Mouse (Mus musculus) kidney, postnatal 14 days (tissue): Measurements from ENCODE around the gene Nme8.

Experiments used
- DNase-seq: peaks from one replicate; pipeline ENCODE4 v3.0.0; 2022; ENCODE audit warnings: mixed read lengths

Nme8 gene

DNA sequence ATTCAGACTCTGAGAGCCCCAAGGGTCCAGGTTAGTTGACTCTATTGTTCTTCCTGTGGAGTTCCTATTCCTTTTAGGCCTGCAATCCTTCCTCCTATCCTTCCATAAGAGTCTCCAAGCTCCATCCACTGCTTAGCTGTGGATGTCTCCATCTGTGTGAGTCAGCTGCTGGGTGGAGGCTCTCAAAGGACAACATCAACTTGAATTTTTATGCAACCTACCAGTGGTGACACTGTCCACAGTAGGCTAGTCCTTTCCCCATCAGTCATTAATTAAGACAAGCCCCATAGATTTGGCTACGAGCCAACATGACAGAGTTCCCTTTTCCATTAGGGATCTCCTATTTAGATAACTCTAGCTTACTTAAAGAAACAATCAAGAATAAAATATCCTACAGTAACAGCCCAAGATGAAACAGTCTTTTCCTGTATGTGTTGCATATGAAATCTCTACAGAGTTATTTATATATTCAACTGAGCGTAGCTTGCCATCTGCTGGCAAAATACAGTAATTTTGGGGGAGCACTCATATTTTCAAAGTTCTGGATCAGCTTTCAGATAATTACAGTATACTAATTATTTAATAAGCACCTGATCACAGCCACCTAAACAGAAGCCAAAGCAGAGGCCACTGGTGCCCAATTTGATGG is 57.3 kb downstream of the Nme8 start:
- peak; percentile 4 for DNase-seq

DNA sequence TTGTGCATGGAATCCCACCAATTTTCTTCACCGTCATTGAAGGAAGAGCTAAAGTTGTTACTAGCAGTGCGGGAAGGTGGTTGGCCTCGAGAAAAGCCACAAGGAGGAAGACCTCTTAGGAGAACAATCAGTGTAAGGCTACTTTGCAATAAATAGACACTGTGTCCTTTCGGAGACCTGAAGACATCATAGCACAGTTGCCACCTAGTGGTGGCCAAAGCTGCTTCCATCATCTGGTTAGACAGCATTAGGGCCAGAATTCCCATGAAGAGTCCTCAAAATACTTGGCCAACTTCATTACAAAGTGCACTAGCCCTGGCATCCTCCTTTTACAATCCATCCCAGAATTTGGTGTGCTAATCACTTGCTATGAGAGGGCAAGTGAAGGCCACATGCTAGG is 61.5 kb downstream of the Nme8 start:
- peak; percentile 12 for DNase-seq

DNA sequence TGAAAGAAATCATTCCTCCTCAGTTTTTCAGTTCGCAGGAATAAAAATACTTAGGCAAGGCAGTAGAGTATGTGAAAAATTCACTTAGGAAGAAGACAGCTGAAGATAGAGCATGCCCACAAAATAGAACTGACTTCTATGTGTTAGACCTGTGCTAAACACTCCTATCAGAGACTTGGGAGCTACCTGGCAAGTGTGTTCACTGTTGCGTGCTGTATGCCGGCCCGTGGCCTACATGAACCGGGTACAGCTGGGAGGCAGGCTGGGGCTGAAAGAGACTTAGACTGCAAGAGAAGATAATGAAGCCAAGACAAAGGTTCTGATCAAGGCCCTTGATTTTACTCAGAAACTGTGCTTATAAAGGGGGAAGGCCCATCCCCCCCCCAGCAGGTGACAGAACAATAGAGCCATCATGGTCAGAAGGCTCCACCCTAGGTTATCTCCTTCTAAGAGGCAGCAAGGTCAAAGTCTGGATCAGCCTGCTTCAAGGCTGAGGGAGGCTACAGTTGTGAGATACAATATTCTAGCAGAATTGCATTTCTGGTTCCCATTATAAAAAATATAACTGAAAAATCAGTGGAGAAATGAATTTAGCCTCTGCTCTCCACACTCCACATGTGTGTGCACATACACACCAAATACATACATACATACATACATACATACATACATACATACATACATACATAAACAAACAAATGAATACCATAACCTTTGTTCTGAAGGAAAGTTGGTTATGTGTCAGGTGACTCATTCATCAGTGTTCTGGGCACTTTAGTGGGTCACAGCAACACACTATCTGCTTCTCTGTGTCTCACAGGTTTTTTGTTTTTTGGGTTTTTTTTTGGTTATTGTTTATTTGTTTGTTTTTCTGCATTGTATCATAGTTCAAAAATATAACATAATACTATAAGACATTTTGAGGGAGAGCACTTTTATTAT is 66.6 kb downstream of the Nme8 start:
- DNase-seq, result no peak

DNA sequence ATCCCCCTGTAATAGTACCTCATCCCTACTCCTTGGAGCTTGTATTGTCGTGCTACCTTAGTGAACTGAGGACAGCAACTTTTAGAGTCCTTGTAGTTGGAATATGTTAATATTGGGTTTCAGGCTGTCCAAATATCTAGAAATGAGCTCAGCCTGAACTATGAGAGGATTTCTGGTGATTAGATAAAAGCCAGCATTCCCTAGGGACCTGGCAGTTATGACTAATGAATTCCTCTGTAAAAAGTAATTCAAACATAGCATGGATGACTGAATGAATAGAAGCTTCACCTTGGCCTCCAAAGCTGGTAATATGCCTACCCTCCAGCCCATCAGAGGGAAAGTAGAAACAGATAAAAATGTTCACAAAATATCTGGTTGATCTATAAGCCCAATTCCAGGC is 71.1 kb downstream of the Nme8 start:
- no peak for DNase-seq

DNA sequence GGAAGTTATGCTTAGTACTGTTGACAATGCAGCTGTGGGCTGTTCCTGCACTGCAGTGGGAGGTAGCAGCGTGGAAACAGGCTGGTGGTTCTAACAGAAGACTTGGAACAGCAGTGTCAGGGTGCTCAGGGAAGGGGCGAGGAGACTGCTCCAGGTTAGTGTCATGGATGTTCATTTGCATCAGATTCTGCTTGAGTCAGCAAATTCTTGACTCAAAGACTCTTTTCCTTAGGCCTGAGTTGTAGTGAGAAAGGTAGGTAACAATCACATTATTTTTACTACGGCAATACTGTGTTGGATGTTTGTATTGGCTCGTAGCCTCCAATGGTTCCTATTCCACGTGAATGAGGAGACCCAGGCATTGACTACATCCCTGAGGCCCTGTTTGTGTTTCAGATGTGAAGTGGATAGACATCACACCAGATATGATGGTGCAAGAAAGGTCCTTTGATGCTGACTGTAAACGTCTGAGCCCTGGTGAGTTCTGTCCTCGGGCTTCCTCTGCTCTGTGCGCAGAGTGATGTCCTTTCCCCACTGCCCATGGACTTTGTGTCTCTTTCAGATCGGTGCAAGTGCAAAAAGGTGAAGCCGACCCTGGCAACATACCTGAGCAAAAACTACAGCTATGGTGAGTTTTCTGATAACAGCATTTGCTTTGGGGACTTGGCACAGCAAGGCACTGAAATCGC is 72.8 kb downstream of the Nme8 start:
- no peak for DNase-seq

DNA sequence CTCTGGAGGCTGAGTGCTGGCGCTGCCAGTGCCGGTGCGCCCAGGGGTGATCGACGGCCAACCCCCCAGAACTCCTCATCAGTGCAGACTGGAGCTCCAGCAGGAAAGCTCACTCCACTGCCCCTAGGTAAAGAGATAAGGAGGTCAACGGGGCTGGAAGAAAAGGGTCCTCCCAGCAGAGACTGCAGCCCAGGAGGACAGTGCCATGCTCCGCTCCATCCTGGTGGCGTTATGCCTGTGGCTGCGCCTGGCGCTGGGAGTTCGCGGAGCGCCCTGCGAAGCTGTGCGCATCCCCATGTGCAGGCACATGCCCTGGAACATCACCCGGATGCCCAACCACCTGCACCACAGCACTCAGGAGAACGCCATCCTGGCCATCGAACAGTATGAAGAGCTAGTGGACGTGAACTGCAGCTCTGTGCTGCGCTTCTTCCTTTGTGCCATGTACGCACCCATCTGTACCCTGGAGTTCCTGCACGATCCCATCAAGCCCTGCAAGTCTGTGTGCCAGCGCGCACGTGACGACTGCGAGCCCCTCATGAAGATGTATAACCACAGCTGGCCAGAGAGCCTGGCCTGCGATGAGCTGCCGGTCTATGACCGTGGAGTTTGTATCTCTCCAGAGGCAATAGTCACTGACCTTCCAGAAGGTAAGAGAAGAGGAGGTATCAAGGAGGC is 74.2 kb downstream of the Nme8 start:
- no peak for DNase-seq

DNA sequence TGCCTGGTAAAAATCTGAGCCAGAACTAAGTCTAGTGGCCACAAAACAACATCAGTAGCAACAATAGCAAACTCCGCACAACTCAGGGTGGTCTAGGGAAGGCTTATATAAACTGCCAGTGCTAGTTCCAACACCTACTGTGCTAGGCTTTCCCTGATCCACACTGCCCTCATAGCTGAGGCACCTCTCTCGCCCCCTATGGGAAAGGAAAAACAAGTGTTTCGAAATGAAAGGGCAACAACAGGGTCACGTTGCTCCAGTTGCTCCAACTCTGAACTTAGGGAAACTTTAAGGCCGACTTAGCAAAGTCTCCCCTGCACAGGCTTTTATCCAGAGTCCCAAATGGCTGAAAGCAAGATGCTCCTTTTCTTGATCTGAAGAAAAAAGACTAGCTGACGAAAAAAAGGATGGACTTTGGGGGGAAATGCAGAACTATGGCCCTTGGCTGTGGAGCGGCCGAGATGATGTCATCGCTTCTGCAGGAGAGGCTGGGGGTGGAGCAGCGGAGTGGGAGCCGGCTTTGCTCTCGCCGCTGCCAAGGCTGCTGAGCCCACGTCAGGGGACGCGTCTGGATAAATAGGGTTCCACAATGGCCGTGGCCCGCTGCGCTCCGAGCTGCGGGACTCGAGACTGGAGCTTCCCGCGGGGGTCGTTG is 74.9 kb downstream of the Nme8 start, which contains the start of gene Sfrp4:
Sfrp4 (plus strand) TSS at position 532 of the 655 bp plus-strand sequence.
- peak; percentile 38 for DNase-seq

DNA sequence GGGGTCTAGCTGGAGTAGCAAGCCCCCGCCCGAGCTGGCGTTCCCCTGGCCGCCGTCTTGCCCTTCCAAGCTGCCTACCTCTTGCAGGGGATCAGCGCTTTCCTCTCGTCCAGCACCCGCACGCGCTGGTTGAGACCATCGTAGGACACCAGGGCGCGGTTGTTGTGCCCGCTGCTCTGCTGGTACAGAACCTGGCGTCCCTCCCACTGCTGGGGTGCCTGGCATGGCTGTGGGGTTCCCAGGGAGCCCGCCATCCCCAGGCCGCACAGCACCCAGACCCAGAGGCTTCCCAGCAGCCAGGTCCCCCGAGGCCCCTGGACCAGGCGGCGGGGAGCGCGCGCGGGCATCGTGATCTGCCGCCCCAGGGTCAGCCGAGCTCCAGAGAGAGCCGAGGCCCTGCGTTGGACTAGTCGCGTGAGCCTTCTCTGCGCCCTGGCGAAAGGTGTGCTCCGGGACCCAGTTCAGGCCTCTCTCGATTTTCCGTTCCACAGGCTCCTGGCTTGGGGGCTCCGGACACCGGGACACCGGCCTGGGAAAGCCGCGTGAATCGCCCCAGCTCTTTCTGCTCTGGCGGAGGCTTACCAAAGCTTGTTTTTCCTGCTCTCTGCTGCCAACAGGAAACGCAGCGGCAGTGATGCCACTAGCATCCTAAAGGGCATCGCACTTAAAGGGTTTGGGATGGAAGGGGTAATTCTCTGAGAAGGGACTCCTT is 78.2 kb downstream of the Nme8 start, which contains the start of gene Epdr1:
Epdr1 (minus strand) TSS at position 712 of the 712 bp plus-strand sequence.
- peak; percentile 66 for DNase-seq

DNA sequence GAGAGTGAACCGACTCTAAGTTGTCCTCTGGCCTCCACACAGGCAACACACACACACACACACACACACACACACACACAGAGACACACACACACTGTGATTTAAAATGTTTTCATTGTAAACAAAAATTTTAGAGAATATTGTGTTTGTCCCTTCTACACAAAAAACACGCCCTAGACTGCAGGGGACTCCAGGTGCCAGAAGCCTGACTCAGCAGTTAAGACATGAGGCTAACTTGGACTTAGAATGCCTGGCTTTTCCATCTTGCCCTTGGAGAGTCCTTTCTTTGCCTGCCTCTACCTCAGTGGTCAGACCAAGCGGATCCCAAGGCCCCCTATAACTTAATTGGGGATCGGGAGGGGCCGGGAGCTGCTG is 78.8 kb downstream of the Nme8 start:
- no peak for DNase-seq

DNA sequence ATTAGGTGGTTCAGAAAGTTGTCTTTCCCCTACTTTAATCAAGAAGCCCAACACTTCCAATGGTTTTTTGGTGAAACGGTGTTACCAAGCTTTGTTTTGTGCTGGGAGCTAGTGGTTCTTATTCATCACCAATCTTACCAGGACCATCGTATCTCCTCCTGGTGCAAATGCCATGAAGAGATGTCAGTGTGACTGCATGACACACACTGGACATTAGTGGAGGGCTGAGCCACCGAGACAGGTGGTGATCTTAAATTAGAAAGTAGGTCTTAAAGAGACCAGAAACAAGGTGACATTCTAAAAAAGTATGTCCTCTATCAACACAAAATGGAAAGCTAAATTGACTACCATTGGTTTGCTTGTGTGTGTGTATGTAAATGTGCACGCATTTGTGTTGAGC is 79.5 kb downstream of the Nme8 start:
- DNase-seq, result no peak

DNA sequence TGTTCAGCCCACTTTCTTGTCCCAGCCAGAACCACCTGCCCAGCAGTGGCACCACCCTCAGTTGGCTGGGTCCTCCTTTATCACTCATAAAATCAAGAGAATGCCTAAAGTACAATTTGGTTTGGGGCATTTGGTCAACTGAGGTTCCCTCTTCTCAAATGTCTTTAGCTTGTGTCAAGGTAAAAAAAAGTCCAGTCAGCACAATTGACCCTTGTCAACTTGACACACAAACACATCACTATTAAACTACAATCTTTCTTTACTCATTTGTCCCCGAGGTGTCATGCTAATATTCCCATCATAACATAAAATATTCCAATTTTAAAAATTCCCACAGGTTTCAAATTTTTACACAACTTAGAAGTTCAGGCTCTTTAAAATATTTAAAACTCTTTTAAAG is 83.3 kb downstream of the Nme8 start:
- no peak for DNase-seq

DNA sequence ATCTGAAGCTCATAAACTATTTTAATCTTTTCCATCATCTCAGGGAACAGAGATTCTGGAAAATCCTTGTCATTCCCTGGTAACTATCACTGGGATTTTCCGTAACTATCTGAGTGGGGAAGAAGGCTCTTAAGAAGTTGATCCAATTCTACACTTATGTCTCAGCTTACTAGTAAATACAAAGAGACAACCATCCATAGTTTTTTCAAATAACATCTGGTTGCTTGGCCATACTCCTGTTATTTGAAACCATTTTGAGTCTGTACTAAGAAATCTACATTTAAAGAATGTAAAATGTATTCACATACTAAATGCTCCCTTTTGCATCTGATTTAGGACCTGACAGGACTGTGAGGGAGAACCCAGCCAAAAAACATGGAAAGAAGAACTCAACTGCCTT is 84.2 kb downstream of the Nme8 start:
- DNase-seq, result no peak

DNA sequence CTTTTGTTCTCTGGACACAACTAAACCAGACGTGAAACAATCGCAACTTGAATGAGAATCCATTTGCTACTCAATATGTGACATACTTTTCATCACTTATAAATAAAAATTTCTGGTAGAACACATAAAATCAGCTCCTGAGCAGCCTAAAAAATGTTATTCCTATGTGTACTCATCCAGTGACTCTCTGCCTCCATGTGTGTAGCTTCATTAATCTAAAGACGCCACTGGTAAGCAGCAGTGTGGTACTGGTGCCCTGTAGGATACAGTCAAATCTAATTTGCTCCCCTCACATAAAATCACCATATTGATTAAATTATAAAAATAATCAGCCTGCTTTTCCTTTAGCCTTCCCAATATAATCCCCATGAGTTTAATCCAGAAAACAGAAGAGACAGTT is 84.6 kb downstream of the Nme8 start:
- DNase-seq, result no peak

DNA sequence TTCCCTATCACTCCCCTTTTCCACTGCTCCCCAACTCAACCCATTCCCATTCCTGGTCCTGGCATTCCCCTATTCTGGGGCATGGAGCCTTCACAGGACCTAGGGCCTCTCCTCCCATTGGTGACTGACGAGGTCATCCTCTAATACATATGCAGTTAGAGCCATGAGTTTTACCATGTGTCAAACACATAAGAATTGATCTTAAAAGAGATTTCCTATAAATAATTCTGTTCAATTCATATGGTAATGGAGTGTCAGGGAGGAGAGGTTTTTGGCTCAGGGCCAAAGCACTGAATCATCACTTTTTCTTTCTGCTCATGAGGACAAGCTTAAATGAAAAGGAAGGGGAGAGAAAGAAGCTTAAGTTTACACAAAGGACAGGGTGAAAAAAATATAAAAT is 85.2 kb downstream of the Nme8 start:
- DNase-seq, result no peak

DNA sequence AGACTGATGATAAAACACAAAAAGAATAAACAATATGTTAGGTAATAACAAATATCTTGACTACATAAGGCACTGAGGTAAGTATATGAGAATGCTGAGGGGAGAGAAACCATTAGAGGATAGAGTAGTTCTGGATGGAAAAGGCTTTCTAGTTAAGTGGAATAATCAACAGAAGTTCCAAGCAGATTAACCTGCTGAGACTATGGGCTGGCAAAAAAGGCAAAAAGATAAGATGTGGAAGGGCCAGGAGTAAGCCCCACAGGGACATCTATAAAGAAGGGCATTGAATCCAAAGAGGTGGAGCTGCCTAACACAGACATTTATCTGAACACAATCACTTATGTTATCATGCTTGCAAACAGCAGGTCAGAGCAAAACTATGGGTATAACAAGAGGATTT is 89.5 kb downstream of the Nme8 start:
- no peak for DNase-seq

DNA sequence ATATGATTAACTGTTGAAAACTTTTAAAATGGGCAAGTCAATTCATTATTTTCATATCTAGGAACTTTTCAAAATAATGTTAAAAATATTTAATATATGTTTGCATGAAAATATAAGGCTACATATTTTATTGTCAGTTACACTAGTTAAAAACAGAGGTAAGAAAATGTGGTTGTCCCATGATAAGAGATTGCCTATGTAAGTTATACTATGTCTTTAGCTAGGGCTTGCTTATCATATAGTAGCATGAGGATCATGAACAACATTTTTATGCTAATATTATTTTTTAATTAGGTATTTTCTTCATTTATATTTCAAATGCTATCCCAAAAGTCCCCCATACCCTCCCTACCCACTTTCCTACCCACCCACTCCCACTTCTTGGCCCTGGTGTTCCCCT is 92.7 kb downstream of the Nme8 start:
- no peak for DNase-seq

DNA sequence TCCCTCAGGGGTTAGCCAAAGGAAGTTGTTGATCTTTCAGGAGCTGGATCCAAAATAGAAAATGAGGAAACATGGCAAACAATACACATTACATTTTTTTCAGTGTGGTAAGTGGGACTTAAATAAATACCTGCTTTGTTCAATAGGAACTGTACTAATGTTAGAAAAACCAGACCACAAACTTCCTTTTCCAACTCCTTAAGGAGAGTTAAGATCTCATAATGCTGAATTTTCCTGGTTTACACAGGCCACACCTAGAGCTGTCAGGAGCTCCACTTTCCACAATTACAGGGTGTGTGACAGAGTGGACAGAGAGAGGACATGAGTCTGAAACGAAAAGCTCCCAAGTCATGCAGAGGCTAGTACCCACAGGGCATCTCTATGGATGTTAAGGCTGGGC is 93.9 kb downstream of the Nme8 start:
- no peak for DNase-seq

DNA sequence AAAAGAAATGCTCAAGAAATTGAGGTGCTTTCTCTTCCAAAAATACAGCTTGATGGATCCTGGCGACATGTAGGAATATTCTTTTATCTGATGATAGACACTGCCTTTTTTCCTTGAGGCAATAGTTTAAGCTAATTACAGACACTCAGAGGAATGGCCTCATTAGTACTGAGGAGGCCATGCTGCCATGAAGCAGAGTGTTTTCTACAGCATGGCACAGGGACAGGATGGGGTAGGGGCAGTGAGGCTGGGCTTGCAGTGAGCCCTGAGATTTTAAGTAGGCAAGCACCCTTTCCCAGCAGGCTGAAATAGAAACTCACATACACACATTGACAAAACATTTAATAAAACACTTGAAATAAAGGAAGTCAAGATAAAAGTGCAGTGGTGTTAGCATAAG is 95.1 kb downstream of the Nme8 start:
- no peak for DNase-seq

DNA sequence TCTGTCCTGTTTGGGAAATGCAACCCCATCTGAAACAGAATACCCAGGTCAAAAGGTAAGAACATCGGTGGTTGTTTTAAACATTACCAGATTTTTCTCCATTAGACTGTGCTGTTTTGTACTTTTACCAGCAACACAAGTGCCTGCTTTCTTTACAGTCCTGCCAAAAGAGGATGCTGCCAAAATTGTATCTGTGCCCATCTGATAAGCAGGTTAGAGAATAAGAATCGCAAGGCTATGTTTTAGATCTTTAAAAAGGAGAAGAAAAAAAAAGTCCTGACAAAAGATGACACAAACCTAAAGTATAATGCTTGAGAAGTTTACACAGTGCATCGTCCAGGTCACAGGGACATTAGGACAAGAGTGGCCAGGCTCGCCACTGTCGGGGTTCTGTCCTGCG is 98.4 kb downstream of the Nme8 start:
- no peak for DNase-seq

DNA sequence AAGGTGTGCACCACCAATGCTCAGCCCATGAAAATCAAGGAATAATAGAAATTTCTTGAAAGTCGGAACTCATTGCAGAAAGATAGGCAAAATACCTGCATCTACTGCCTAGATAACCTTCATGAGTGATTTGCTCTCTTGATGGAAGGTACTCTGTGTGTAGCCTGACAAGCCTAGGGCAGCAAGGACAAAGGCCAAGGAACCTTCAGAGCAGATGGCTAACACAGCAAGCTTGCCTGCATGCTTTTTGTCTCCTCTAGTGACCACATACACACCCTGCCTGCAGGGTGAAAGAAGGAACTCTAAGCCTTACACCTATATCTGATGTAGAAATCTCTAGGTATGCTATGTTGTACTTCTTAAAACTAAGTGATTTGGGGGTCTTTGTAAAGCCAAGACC is 102.5 kb downstream of the Nme8 start:
- DNase-seq, result no peak
